Mouse (Mus musculus) thymus, postnatal 0 days (tissue): Measurements from ENCODE around the gene Trp73. TPM values are rescaled to one million over a fixed set of nuclear protein-coding genes. Genes with fewer than 3 reads are reported as not detected.

ENCODE experiments used
- polyA plus RNA-seq: library from polyadenylated mRNA; unstranded; fragments of >200 nt; fragmentation: Nextera tagmentation; extraction: Ambion mirVana; gene quantifications from 2 replicates; pipeline ENCODE4 v1.2.1, GENCODE M21; 2015

Gene Trp73
- polyA plus RNA-seq, 1 experiment from 2014 or later = 0.55 TPM

Other genes starting within 250 kb of the Trp73 start
- gene A430005L14Rik, start 183.0 kb downstream of the Trp73 start, polyA plus RNA-seq = 56.2 and 58.1 TPM in 2 replicates
- gene Dffb, start 165.1 kb downstream of the Trp73 start, polyA plus RNA-seq = 23.3 and 25.5 TPM in 2 replicates
- 11.5 and 11.7 TPM in 2 replicates for gene Cep104, start 165.0 kb downstream of the Trp73 start, polyA plus RNA-seq
- 18.7 and 24.4 TPM in 2 replicates for gene Lrrc47, start 128.5 kb downstream of the Trp73 start, polyA plus RNA-seq
- 8.8 and 11.7 TPM in 2 replicates for gene Smim1, start 114.0 kb downstream of the Trp73 start, polyA plus RNA-seq
- 0.05 TPM in 1 of 2 replicates, not detected in the other for gene Ccdc27, start 97.5 kb downstream of the Trp73 start, polyA plus RNA-seq
- gene Wrap73, start 2.2 kb upstream of the Trp73 start, polyA plus RNA-seq = 37.0 and 38.8 TPM in 2 replicates
- 171 and 177 TPM in 2 replicates for gene Tprgl, start 20.5 kb upstream of the Trp73 start, polyA plus RNA-seq
- gene Megf6, start 30.5 kb upstream of the Trp73 start, polyA plus RNA-seq = 14.8 and 17.0 TPM in 2 replicates
- gene Arhgef16, start 161.5 kb upstream of the Trp73 start, polyA plus RNA-seq = 18.2 and 19.5 TPM in 2 replicates
- gene B230104I21Rik, start 195.9 kb upstream of the Trp73 start, polyA plus RNA-seq = not detected in 2 replicates